Mouse (Mus musculus): Measurements from ENCODE around the gene Rrp9.
"Not testable (repeated sequence)": the region's sequence is repeated elsewhere in the genome, so short reads cannot be mapped to it uniquely, and the experiment has no call there.

The Rrp9 gene

DNA sequence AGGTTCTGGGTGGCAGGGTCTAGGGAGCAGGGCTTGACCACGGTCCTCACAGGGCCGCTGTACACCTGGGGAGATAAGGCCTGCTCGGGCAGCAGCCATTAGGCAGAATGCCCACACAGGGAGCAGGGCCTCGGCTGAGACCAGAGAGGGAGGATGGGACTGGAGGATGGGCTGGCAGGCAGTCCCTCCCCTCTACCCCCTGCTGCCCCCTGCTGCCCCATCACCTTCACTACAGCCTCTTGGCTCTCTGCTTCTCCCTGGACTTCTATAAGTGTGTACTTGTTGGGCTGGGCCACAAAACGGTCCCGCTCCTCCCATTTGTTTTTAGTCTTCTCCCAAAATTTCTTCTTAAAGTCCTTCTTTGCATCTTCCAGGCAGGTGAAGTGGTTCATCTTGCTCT, 1.3 kb upstream of the Rrp9 start:
- peak; percentile 60 for DNase-seq (ENCODE audit: low read depth)

DNA sequence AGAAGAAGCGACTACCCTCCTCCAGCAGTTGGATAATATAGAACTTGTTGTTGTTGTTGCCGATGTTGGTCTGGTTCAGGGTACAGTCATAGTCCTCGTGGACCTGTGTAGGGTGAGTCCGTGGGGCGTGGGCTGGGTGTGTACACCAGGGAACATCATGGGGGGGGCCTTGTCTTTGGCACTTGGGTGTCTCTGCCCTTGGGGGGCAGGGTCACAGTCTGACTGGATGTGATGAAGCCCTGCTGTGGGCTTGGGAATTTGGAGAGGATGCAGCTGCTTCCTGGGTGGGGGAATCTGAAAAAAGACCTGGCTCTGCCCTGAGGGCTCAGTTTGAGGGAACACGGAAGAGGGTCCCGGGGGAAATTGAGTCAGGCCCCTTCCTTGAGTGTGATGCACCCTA, 717 bp upstream of the Rrp9 start:
- DNase-seq (ENCODE audit: low read depth) = no peak

DNA sequence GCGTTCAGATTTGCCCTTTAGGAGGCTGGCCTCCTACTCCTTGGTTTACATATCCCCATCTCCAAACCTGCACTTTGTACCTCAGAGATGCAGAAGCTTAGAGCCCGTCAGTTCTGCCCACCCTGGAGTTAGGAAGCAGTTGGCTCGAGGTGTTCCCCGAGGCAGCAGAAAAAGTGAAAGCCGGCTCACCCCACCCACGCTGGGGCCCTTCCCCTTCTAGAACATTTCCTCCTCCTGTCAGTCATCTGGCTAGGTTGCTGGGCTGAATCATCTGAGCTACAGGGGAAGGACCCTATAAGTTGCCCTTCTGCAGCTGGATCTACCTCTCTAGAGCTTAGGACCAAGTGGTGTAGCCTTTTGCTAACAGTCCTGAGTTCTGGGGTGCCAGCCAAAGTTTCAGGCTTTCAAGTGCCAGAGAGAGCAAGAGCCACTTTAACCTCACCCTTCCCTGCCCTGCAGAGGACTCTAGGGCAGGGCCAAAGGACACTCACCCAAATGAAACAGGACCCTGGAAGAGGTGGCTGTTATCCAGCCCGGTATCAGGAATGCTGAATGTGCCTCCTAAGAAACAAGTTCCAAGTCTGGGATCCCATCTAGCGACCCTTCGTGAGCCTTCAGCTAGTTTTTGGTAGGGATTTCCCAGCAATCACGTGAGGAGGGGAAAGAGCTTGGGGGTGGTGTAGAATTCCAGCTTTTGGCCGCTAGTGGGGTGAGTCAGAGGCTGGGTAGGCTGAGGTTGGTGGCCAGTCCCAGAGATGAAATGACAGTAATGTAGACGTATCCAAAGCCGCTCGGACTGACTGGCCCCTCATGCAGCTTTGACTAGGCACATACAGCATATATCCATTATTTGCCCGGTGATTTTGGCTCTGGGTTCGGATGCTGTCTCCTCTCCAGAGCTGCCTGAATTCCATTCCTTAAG, 500 bp downstream of the Rrp9 start:
- DNase-seq (ENCODE audit: low read depth) = peak; percentile 91

DNA sequence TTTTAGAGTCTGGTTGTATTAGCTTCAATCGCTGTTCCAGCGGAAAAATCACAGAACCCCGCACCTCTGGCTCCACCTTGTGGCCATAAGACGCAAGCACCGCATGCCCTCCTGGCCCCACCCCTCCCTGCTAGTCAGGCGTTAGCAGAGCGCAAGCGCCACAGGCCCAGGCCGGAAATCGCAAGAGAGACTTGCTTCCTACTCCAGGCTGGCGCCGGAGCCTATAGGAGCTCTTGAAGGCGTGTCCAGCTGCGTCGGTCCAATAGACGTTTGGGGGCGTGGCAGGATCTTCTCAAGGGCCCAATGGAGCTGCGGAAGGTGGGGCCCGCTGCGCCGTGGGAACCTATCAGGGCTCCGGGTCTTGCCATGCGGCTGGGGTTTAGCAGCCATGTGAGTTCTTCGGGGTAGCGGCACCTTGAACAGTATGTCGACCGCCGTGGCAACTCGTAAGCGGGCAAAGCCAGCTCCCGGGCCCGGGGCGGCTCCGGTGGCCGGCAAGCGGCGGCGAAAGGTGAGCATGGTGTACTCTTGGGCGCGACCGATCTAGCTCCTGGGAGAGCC, 1.2 kb downstream of the Rrp9 start, which contains the start of gene Parp3:
TSS of gene Parp3 (minus strand) at position 26 of the 561 bp plus-strand sequence.
- DNase-seq (ENCODE audit: low read depth) = peak; percentile 99

DNA sequence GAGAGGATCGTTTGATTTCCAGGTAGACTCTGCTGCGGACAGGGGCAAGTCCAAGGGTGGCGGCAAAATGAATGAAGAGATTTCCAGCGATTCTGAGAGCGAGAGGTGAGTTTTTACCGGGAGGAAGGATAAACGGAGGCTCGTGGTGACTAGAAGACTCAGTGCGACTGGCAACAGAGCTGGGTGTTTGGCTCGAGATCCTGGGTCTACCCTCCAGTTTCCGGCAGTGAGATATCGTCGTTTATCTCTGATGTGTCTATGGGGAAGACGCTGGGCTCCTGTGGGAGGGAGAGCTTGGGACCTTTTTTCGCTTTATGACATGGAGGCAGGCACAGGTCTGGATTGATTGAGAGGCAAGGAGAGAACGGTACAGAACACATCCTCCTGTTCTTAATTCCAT, 1.9 kb downstream of the Rrp9 start:
- no peak for DNase-seq (ENCODE audit: low read depth)

DNA sequence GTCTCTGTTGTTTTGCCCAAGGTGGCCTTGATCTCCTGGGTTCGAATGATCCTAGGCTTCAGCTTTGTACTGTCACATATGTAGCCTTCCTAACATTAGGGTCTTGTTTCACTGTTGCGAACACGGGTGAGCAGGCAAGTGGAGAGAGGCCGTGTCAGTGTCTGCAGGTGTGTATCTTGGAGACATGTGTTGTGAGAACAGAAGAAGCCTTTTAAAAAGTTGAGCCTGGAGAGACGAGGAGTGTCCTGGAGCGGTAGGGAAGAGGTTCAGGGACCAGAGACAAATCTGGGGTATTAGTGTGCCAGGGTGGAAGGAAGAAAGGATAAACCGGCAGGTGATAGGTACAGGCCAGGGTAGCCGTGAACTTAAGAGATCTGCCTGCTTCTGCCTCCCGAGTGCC, 2.3 kb downstream of the Rrp9 start:
- DNase-seq (ENCODE audit: low read depth) = no peak

DNA sequence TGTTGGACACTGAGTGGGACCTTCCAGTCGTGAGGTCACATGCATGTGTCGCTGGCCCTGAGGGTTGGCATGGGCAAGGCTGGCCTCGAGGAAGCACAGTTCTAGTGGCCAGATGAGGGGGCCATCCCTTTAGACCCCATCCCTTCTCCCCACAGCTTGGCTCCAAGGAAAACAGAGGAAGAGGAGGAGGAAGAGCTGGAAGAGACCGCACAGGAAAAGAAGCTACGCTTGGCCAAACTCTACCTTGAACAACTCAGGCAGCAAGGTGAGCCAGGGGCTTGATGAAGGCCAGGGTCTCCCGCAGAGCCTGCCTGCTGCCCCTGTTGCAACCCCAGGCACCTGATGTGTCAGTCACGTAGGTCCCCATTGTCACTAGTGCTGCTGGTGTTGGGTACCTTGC, 4.8 kb downstream of the Rrp9 start:
- no peak for DNase-seq (ENCODE audit: low read depth)

DNA sequence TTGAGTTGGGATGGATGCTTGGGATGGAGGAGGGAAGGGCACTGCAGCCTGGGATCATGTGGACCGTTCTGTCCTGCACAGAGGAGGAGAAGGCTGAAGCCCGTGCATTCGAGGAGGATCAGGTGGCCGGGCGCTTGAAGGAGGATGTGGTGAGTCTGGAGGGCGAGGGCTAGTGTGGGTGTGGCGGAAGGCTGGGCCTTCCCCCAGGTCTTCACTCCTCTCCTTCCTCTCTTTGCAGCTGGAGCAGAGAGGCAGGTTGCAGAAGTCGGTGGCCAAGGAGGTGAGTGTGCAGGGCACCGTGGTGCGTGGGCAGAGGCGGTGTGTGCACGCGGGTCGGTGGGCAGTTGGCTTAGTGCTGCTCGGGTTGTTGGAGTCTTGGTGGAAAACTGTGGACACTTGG, 5.3 kb downstream of the Rrp9 start:
- no peak for DNase-seq (ENCODE audit: low read depth)

DNA sequence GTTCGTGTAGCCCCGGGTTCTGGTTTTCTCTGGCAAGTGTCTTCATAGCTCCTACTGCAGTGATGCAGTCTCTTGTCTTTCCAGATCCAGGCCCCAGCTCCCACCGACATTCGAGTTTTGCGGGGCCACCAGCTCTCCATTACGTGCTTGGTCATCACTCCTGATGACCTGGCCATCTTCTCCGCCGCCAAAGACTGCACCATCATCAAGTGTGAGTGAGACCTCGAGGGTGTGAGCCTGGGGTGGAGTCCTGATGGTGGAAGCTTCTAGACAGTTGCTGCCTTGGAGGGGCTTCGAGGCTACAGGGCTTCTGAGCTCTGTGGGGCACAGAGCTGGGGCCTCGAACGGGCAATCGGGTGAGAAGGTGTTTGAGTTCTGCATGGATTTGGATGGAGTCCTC, 5.9 kb downstream of the Rrp9 start:
- DNase-seq (ENCODE audit: low read depth) = no peak

DNA sequence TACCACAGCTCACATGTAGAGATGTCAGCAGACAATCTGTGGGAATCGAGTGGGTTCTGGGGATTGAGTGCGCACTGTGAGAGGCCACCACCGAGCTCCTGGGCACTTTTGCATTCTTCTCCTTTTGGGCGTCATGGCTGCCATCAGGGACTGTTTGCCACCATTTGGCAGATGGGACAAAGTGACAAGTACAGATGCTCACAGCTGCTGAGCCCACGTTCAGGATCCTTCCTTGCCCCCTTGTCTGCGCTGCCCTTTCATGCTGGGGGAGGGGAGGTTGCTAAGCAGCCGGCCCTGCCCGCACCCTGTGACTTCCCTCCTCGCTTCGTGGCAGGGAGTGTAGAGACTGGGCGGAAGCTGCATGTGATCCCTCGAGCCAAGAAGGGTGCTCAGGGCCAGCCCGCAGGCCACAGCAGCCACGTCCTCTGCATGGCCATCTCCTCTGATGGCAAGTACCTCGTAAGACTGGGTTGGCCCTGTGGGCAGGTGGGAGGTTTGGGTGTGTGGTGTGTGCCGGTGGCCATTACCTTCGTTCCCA, 6.9 kb downstream of the Rrp9 start:
- no peak for DNase-seq (ENCODE audit: low read depth)

DNA sequence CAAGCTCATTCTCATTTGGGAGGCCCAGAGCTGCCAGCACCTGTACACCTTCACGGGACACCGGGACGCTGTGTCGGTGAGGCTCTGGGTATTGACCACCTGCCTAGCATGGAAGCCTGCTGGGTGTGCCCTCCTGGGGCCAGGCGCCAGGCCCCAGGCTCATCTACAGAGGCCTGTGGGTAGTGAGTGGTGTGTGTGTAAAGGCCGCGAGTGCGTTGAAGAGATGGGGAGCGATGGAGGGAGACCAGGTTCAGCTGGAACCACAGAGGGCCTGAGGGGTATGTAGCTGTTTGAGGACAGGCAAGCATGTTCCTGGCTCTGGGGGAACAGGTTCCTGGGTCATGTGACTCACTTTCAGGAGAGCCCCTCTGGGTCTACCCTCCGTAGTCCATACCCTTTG, 7.4 kb downstream of the Rrp9 start:
- DNase-seq (ENCODE audit: low read depth) = no peak

DNA sequence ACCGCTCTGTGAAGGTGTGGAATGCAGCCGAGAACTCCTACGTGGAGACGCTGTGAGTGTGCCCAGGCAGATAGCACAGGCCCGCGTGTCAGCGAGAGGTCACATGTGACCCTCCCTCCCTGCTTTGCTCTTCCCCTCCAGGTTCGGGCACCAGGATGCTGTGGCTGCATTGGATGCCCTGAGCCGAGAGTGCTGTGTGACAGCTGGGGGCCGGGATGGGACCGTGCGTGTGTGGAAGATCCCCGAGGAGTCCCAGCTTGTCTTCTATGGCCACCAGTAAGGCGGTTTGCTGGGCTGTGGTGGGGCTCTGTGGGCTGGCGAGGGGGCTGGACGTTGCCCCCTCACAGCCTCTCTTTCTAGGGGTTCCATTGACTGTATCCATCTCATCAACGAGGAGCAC, 7.8 kb downstream of the Rrp9 start:
- no peak for DNase-seq (ENCODE audit: low read depth)

DNA sequence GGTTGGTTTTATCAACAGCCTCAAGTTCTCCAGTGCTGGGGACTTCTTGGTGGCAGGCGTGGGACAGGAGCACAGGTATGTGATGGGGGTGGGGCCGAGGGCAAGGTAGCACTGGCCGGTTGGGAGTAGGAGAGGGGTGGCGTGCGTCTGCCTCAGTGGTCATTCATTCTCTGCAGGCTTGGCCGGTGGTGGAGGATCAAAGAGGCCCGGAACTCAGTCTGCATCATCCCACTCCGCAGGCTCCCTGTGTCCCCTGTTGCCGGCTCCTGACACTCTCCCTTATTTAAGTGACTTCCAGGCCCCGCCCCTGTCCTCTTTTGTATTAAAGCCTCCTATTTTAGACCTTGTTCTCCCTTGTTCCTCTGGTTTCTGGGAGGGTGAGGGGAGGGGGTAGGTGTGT, 9.3 kb downstream of the Rrp9 start:
- no peak for DNase-seq (ENCODE audit: low read depth)

DNA sequence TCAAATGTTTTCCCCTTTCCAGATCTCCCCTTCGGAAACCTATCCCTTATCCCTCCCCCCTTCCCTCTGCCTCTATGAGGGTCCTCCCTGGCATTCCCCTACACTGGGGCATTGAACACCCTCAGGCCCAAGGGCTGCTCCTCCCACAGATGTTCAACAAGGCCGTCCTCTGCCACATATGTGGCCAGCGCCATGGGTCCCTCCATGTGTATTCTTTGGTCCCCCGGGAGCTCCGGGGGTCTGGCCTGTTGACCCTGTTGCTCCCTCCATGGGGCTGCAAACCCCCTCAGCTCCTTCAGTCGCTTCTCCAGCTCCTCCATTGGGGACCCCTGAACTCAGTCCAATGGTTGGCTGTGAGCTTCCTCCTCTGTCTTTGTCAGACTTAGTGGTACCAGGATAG, 11.8 kb downstream of the Rrp9 start:
- DNase-seq (ENCODE audit: low read depth) = not testable (repeated sequence)

DNA sequence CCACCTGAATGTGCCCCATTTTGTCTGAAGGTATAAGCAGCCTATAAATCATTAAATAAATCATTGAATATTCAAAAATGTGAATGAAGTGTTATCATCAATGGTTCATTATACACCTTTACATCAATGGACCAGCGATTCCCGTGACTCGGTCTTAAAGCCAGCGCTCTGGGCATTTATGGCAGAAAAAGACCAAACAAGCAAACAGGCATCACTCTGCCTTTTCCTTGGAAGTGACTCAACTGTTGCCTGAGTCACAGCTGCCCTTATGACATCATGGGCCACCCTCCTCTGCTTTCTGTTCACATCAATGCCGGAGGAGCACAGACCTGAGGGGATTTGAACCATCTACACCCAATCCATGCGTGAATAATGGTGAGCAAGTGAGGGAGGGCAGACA, 23.9 kb downstream of the Rrp9 start, which contains the start of gene Iqcf1:
TSS of gene Iqcf1 (plus strand) at position 301 of the 400 bp plus-strand sequence.
- DNase-seq (ENCODE audit: low read depth) = no peak

DNA sequence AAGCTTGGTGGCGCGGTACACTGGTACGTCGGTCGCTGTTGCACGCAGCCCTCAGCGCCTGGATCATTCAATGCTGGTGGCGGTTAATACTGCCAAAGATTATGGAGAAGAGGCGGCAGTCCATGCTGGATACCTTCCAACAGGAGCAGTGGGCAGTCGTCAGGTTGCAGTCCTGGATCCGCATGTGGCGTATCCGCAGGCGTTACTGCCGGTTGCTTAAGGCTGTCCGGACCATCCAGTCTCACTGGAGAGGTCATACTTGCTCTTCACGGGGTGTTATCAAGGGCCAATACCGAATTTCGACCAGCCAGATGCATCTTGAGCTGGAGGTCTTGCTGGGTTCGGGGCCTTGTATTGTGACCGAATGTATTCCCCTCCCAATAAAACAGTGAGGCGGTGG, 26.1 kb downstream of the Rrp9 start:
- DNase-seq (ENCODE audit: low read depth) = no peak

DNA sequence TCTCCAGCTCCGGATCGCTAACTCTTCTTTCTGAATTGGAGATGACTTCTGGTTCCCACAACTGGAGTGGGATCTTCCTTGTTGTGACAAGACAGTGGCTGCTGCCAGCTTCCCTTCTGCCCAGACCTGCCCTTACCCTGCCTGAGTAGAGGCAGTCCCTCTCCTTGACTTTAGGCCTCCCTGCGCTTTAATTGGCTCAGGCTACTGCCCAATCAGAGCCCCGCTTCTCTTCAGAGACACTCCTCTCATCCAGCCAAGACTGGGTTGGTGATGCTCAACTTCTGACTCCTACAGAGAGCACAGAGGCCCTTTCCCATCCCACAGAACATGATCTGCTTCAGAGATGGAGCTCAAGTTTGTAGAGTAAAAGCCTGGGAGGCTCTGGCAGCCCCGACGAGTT, 28.5 kb downstream of the Rrp9 start:
- DNase-seq (ENCODE audit: low read depth) = no peak

DNA sequence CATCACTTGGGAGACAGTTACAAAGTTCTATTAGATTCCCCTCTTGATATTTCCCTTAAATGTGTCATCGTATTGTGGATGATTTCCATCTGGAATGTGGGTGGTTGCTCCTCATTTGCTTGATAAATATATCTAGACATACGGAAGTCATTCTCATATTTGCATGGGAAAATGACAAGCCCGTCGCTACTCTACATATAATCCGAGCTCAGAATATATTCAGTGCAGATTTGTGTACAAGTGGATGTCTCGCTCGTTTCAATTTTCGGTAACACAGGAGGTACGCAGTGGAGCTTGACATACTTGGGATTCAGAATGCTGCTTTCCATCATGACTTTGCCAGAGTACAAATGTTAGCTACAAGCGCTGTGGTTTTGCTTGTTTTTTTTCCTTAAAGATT, 33.6 kb downstream of the Rrp9 start:
- DNase-seq (ENCODE audit: low read depth) = no peak

DNA sequence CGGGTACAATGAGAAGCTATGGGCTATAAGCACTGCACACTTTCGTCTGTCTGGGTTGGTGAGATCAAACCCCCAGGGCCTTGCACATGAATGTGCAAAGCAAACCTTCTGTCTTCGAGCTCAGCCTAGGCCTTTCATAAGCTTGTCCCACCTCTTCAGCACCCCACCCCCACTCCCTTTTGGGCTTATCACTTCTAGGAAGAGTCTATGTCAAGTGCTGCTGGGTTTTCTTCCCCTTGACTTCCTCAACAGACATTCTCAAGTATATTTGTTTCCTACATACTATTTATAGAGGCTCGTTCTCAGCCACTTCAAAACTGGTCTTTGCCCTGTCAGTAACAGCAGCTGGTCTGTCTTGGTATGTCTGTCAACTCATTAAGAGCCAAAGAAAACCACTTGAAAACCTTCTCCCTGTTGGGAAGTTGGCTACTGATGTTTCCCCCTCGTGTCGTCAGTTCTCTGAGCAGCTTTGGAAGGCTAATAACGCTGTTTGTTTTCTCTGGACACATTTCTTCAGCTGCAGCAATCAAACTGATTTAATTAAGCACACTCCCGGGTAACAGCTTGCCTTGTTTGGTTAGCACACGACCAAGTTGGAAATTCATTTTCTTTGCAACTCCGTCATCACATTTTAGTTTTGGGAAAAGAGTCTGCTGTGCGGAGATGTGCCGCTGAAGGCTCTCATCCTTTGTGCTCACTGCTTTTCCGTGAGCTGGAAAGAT, 37.1 kb downstream of the Rrp9 start:
- no peak for DNase-seq (ENCODE audit: low read depth)

DNA sequence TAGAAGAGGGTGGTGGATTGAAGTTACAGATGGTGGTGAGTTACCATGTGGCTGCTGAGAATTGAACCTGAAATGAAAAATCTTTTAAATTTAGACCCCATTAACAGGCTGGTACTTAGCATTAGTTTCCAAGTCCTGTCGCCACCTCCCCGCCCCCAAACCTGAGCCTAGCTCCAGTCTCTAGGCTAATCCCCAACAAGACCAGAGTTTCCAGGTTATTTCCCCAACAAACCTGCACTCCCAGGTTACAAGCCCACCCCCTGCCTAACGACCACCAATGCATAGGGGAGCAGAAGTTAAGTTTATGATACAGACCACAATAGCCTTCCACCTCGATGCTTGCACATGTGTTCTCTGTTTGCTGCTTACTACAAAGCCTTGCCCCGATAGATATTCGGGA, 37.8 kb downstream of the Rrp9 start:
- DNase-seq (ENCODE audit: low read depth) = no peak

DNA sequence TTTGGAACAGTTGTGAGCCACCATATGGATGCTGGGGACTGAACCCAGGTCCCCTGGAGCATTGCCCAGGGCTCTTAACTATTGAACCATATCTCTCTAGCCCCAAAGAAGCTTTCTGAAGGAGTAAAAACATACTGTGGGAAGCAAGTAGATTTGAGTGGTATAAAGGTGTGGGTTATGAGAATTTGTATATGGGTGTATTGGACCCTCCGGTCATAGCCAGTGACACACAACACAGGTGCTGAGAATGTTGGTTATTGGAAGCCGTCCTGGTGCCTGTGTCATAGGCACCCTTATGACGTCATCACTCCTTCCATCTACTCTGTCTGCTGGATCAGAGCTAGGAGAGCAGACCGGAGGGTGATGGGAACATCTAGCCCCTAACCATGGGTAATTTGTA, 38.5 kb downstream of the Rrp9 start, which contains the start of gene Iqcf5:
TSS of gene Iqcf5 (plus strand) at position 301 of the 400 bp plus-strand sequence.
- DNase-seq (ENCODE audit: low read depth) = no peak

DNA sequence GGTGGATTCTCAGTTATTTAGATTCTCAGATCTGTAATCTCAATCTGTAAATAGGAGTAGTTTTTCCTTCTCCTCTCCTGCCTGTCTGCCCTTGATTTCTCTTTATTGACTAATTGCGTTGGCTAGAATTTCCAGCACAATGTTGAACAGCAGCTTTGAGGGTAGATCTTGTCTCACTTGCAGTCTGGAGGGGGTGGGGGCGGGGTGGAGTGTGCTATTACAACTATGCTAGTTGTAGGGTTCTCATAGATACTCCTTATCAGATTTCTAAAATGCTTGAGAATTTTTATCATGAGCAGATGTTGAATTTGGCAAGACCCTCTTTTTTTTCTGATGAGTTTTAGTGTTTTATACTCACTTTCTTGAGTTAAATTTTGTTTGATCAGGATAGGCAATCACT, 43.7 kb downstream of the Rrp9 start:
- no peak for DNase-seq (ENCODE audit: low read depth)

DNA sequence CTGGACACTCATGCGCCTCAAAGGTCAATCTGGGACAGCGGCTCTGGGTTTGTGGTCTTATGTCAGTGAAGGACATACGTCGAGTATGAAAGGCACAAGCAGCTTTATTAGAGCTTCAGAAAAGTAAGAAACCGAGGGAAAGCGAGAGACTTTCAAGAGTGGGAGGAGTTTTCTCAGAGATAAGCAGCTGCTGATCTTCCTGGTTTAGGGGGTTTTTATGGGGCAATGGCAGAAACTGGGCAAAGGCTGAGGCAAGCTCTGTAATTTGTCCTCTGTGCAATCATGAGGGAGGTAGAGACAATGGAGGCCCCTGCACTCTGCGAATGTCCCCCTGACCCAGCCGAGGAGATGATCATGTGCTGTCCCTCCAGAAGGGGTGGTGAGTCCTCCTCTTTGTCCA, 44.1 kb downstream of the Rrp9 start:
- no peak for DNase-seq (ENCODE audit: low read depth)
